Mouse (Mus musculus): Measurements from ENCODE around the gene Ptpdc1. TPM values are rescaled to one million over a fixed set of nuclear protein-coding genes. Genes with fewer than 3 reads are reported as not detected.

The Ptpdc1 gene
- total and polyA plus RNA-seq, 3 experiments: 1.7 to 5.6 (median 4.6) TPM

DNA sequence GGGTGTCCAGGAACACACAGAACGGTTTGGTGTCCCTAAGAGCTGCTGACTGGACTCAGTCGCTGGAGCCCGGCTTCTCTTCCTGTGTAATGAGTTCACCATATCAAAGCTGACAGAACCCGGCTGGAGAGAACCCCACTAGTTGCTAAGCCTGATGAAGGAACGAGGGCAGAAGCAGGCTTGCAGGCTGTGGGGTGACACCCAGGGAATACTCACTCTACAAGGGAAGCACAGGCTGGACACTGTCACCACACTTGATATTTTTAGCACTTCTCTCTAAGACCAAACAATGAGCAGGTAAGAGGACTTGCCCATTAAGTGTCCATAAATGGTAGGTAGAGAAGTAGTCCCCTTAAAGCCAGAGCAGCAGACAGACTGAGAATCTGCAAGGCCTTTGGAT lies 20.9 kb downstream of the Ptpdc1 start:
- H3K9ac ChIP-seq (ENCODE audit: low read depth, low read length): no peak overlapping the region
- no peak for DNase-seq
- H3K27ac ChIP-seq: no peak overlapping the region
- no peak for TF ChIP-seq CTCF (IDR thresholded peaks at IDR 0.05)
- TF ChIP-seq POLR2A (IDR thresholded peaks at IDR 0.05; ENCODE audit: insufficient read depth, low read depth, low read length): no peak
- H3K4me1 ChIP-seq (ENCODE audit: control insufficient read depth, insufficient read depth, low read length): no peaks in the 10 kb centered on the region
- H3K36me3 ChIP-seq (ENCODE audit: control insufficient read depth, insufficient read depth, low read length): peaks cover 2% of the 10 kb centered on the region
- WGBS: 54% methylated on average over 5 of the region's 5 CpGs
- no peaks in the 10 kb centered on the region for H3K79me2 ChIP-seq (replicated peaks; ENCODE audit: control insufficient read depth, insufficient read depth, low read length)
- no peak overlapping the region for H3K4me3 ChIP-seq
- no peaks in the 10 kb centered on the region for H3K27me3 ChIP-seq (ENCODE audit: control insufficient read depth, insufficient read depth, low read length)
- intact Hi-C loops (cut with DNase I): no loop called here

DNA sequence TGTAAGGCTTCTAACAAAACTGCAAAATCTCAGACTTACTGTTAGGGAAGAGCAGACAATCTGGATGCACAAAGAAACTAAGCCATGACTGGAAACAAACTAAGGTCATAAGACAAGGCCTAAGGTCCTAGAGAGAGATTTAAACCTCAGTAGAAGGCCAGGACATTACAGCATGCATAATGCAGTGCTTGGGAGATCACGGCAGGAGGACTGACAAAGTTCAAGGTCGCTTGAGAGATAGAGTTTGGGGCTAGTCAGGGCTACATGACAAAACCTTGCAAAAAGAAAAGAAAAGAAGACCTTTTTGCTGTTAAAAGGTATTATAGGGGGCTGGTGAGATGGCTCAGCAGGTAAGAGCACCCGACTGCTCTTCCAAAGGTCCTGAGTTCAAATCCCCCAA lies 22.2 kb downstream of the Ptpdc1 start:
- TF ChIP-seq CTCF (IDR thresholded peaks at IDR 0.05) (no peak), POLR2A (IDR thresholded peaks at IDR 0.05; ENCODE audit: insufficient read depth, low read depth, low read length) (no peak), EP300 (IDR thresholded peaks at IDR 0.05; ENCODE audit: insufficient read depth, low read depth, low read length) (no peak)
- no peaks in the 10 kb centered on the region for H3K27me3 ChIP-seq (ENCODE audit: control insufficient read depth, insufficient read depth, low read length)
- no peaks in the 10 kb centered on the region for H3K79me2 ChIP-seq (replicated peaks; ENCODE audit: control insufficient read depth, insufficient read depth, low read length)
- WGBS: 90% methylated on average over 3 of the region's 3 CpGs
- no peak for DNase-seq
- H3K27ac ChIP-seq: no peak overlapping the region
- H3K4me1 ChIP-seq (ENCODE audit: control insufficient read depth, insufficient read depth, low read length): no peaks in the 10 kb centered on the region
- H3K36me3 ChIP-seq (ENCODE audit: control insufficient read depth, insufficient read depth, low read length): peaks cover 2% of the 10 kb centered on the region
- H3K4me3 ChIP-seq: no peak overlapping the region
- intact Hi-C loops (cut with DNase I): no loop called here
- no peak overlapping the region for H3K9ac ChIP-seq (ENCODE audit: low read depth, low read length)

- 71% methylated on average over 7 of the region's 7 CpGs for WGBS
- DNase-seq: no peak
- Histone ChIP-seq H3K79me2 (replicated peaks; ENCODE audit: control insufficient read depth, insufficient read depth, low read length) (no peaks in the 10 kb centered on the region), H3K27me3 (ENCODE audit: control insufficient read depth, insufficient read depth, low read length) (no peaks in the 10 kb centered on the region), H3K9ac (ENCODE audit: low read depth, low read length) (no peak overlapping the region), H3K27ac (no peak overlapping the region), H3K36me3 (ENCODE audit: control insufficient read depth, insufficient read depth, low read length) (no peaks in the 10 kb centered on the region), H3K4me3 (no peak overlapping the region), H3K4me1 (ENCODE audit: control insufficient read depth, insufficient read depth, low read length) (no peaks in the 10 kb centered on the region)
- intact Hi-C loops (cut with DNase I): no loop called here
- TF ChIP-seq EP300 (IDR thresholded peaks at IDR 0.05; ENCODE audit: insufficient read depth, low read depth, low read length) (no peak), POLR2A (IDR thresholded peaks at IDR 0.05; ENCODE audit: insufficient read depth, low read depth, low read length) (no peak), CTCF (IDR thresholded peaks at IDR 0.05) (no peak)
Observed at GRCm38 (mm10) chr13:48594605-48595004, 30.9 kb downstream of the Ptpdc1 start.

- WGBS: 91% methylated on average over 10 of the region's 10 CpGs
- DNase-seq: no peak
- H3K4me3 ChIP-seq: no peak overlapping the region
- H3K79me2 ChIP-seq (replicated peaks; ENCODE audit: control insufficient read depth, insufficient read depth, low read length): no peaks in the 10 kb centered on the region
- H3K27ac ChIP-seq: no peak overlapping the region
- TF ChIP-seq CTCF (IDR thresholded peaks at IDR 0.05): no peak
- TF ChIP-seq EP300 (IDR thresholded peaks at IDR 0.05; ENCODE audit: insufficient read depth, low read depth, low read length): no peak
- no peak for TF ChIP-seq POLR2A (IDR thresholded peaks at IDR 0.05; ENCODE audit: insufficient read depth, low read depth, low read length)
- intact Hi-C loops (cut with DNase I): no loop called here
- no peak overlapping the region for H3K9ac ChIP-seq (ENCODE audit: low read depth, low read length)
- no peaks in the 10 kb centered on the region for H3K4me1 ChIP-seq (ENCODE audit: control insufficient read depth, insufficient read depth, low read length)
- no peaks in the 10 kb centered on the region for H3K36me3 ChIP-seq (ENCODE audit: control insufficient read depth, insufficient read depth, low read length)
- H3K27me3 ChIP-seq (ENCODE audit: control insufficient read depth, insufficient read depth, low read length): no peaks in the 10 kb centered on the region
Observed at GRCm38 (mm10) chr13:48594031-48594430, 31.4 kb downstream of the Ptpdc1 start.

DNA sequence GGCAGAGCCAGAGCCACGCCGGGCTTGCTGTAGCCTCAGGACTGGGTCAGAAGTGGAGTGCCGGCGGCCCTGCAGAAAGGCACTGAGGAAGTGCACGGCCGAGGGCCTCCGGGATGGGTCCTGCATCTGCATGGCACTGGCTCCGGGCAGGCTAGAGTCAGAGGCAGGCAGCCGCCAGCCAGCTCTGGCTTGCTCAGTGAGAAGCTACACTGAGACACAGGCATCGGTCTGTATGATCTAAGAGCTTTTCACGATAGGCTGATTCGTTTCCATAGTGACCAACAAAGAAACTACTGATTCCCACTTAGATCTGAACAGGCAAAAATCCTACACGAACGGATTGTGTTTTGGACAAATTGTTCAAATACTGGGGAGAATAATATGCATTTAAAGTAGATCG lies 32.3 kb downstream of the Ptpdc1 start:
- Histone ChIP-seq H3K36me3 (ENCODE audit: control insufficient read depth, insufficient read depth, low read length) (no peaks in the 10 kb centered on the region), H3K4me1 (ENCODE audit: control insufficient read depth, insufficient read depth, low read length) (no peaks in the 10 kb centered on the region), H3K27ac (no peak overlapping the region), H3K79me2 (replicated peaks; ENCODE audit: control insufficient read depth, insufficient read depth, low read length) (no peaks in the 10 kb centered on the region), H3K9ac (ENCODE audit: low read depth, low read length) (no peak overlapping the region), H3K27me3 (ENCODE audit: control insufficient read depth, insufficient read depth, low read length) (no peaks in the 10 kb centered on the region), H3K4me3 (no peak overlapping the region)
- no peak for DNase-seq
- 75% methylated on average over 15 of the region's 15 CpGs for WGBS
- intact Hi-C loops (cut with DNase I): no loop called here
- TF ChIP-seq EP300 (IDR thresholded peaks at IDR 0.05; ENCODE audit: insufficient read depth, low read depth, low read length) (no peak), POLR2A (IDR thresholded peaks at IDR 0.05; ENCODE audit: insufficient read depth, low read depth, low read length) (no peak), CTCF (IDR thresholded peaks at IDR 0.05) (no peak)

GRCm38 (mm10) chr13:48590743-48591142 lies 34.7 kb downstream of the Ptpdc1 start:
- H3K27ac ChIP-seq: no peak overlapping the region
- no peak overlapping the region for H3K4me3 ChIP-seq
- H3K36me3 ChIP-seq (ENCODE audit: control insufficient read depth, insufficient read depth, low read length): no peaks in the 10 kb centered on the region
- H3K27me3 ChIP-seq (ENCODE audit: control insufficient read depth, insufficient read depth, low read length): no peaks in the 10 kb centered on the region
- no peak overlapping the region for H3K9ac ChIP-seq (ENCODE audit: low read depth, low read length)
- no peak for TF ChIP-seq EP300 (IDR thresholded peaks at IDR 0.05; ENCODE audit: insufficient read depth, low read depth, low read length)
- no peak for TF ChIP-seq POLR2A (IDR thresholded peaks at IDR 0.05; ENCODE audit: insufficient read depth, low read depth, low read length)
- TF ChIP-seq CTCF (IDR thresholded peaks at IDR 0.05): peak; percentile 31; the same call in 1 of the 2 replicates
- intact Hi-C loops (cut with DNase I): no loop called here
- no peaks in the 10 kb centered on the region for H3K4me1 ChIP-seq (ENCODE audit: control insufficient read depth, insufficient read depth, low read length)
- H3K79me2 ChIP-seq (replicated peaks; ENCODE audit: control insufficient read depth, insufficient read depth, low read length): no peaks in the 10 kb centered on the region
- DNase-seq: no peak

Measured in heart, adult 2 months (tissue).